13 mouse cellular contexts compared by ENCODE assay signal in genomic region chr6:99020570-99021444, GRCm38 (mm10).
DNase-seq lines count a peak whose midpoint lies in the region; ATAC-seq and TF ChIP-seq lines count a peak whose summit lies in the region.
"Had no signal": no experiment of that assay in that cellular context is flagged by ENCODE, and none has a peak within 500 bp of the region (broad histone marks: within the 10 kb centered on the region; RNA-seq: fewer than 3 reads in every experiment).

No protein-coding gene starts in this region.

- peak; percentile 50 for DNase-seq in kidney, adult 2 months
- DNase-seq in kidney, postnatal 4 days: no peak
- DNase-seq in midbrain, postnatal 0 days (ENCODE audit: low spot score): no peak
- DNase-seq in testis, postnatal 10 days (ENCODE audit: low spot score): no peak
- DNase-seq in right cerebral cortex, adult 2 months (ENCODE audit: low spot score in 2 of 2): no peak
- DNase-seq: adrenal gland, adult 8-10 months; heart, postnatal 4 days; thymus, postnatal 36 days had no signal

- ATAC-seq in forebrain, embryonic 16.5 days: no peak
- ATAC-seq in forebrain, embryonic 13.5 days: no peak
- no peak for ATAC-seq in midbrain, embryonic 16.5 days
- no peak for ATAC-seq in midbrain, postnatal 0 days (ENCODE audit: low FRiP score)

- H3K27me3 ChIP-seq in forebrain, embryonic 16.5 days (replicated peaks; ENCODE audit: control insufficient read depth, insufficient read depth, low read length): 0 out of 2 replicates have a peak, but pooled peaks cover 2% of the 10 kb centered on the region
- peaks cover 15% of the 10 kb centered on the region; the same call in 1 of the 2 replicates for H3K27me3 ChIP-seq in forebrain, embryonic 13.5 days
- no peaks in the 10 kb centered on the region for H3K27me3 ChIP-seq in kidney, adult 2 months (replicated peaks; ENCODE audit: control insufficient read depth, insufficient read depth, low read length)
- H3K27me3 ChIP-seq in midbrain, embryonic 16.5 days (ENCODE audit: control insufficient read depth, insufficient read depth, low read depth, low read length): no peaks in the 10 kb centered on the region
- no peaks in the 10 kb centered on the region for H3K27me3 ChIP-seq in midbrain, postnatal 0 days (ENCODE audit: insufficient read depth, low read length)
- H3K27me3 ChIP-seq: midbrain, embryonic 12.5 days had no signal

- H3K4me2 ChIP-seq in forebrain, embryonic 16.5 days (ENCODE audit: low read length): peak overlapping the region; percentile 25
- no peak overlapping the region for H3K4me2 ChIP-seq in forebrain, embryonic 13.5 days
- H3K4me2 ChIP-seq in midbrain, embryonic 16.5 days (ENCODE audit: low read length): peak overlapping the region; percentile 18; the same call in 1 of the 2 replicates
- H3K4me2 ChIP-seq in midbrain, postnatal 0 days (ENCODE audit: low read depth, low read length, poor library complexity, severe bottlenecking): no peak overlapping the region
- H3K4me2 ChIP-seq: midbrain, embryonic 12.5 days had no signal

- H3K27ac ChIP-seq in forebrain, embryonic 16.5 days (ENCODE audit: low read length): no peak overlapping the region; the same call in 1 of the 2 replicates
- no peak overlapping the region for H3K27ac ChIP-seq in forebrain, embryonic 13.5 days
- peak overlapping the region; percentile 43; the same call in 1 of the 2 replicates for H3K27ac ChIP-seq in kidney, adult 2 months (ENCODE audit: insufficient read depth, low read depth, low read length)
- peak overlapping the region; percentile 53 for H3K27ac ChIP-seq in midbrain, embryonic 16.5 days (ENCODE audit: low read length)
- H3K27ac ChIP-seq in midbrain, postnatal 0 days (ENCODE audit: low read depth, low read length): no peak overlapping the region
- H3K27ac ChIP-seq: limb, embryonic 12.5 days; midbrain, embryonic 12.5 days had no signal

- 50% methylated on average over 12 of the region's 12 CpGs for WGBS in forebrain, embryonic 16.5 days
- whole genome bisulfite sequencing in forebrain, embryonic 13.5 days: 54% methylated on average over 12 of the region's 12 CpGs
- 63% methylated on average over 12 of the region's 12 CpGs for WGBS in kidney, adult 2 months
- WGBS in midbrain, embryonic 16.5 days: 59% methylated on average over 12 of the region's 12 CpGs
- WGBS in midbrain, postnatal 0 days: 67% methylated on average over 12 of the region's 12 CpGs

- H3K4me3 ChIP-seq in forebrain, embryonic 16.5 days (replicated peaks; ENCODE audit: low read length): no peak overlapping the region
- no peak overlapping the region for H3K4me3 ChIP-seq in forebrain, embryonic 13.5 days
- no peak overlapping the region for H3K4me3 ChIP-seq in kidney, adult 2 months (ENCODE audit: insufficient read depth, low read depth, low read length)
- H3K4me3 ChIP-seq in midbrain, embryonic 16.5 days (ENCODE audit: low read depth, low read length): no peak overlapping the region
- no peak overlapping the region for H3K4me3 ChIP-seq in midbrain, postnatal 0 days (ENCODE audit: low read depth, low read length)
- H3K4me3 ChIP-seq: limb, embryonic 12.5 days; midbrain, embryonic 12.5 days had no signal

- no peak for TF ChIP-seq CTCF in kidney, adult 2 months (conservative IDR thresholded peaks at IDR 0.05; ENCODE audit: insufficient read depth, insufficient read length, low read depth, low read length)
- no peak for TF ChIP-seq CTCF in midbrain, postnatal 0 days (IDR thresholded peaks at IDR 0.05)

- no peaks in the 10 kb centered on the region for H3K36me3 ChIP-seq in forebrain, embryonic 16.5 days (ENCODE audit: control insufficient read depth, insufficient read depth)
- 0 out of 2 replicates have a peak, but pooled peaks cover 2% of the 10 kb centered on the region for H3K36me3 ChIP-seq in forebrain, embryonic 13.5 days (ENCODE audit: poor library complexity, severe bottlenecking)
- no peaks in the 10 kb centered on the region for H3K36me3 ChIP-seq in kidney, adult 2 months (ENCODE audit: control insufficient read depth, insufficient read depth, low read length)
- no peaks in the 10 kb centered on the region for H3K36me3 ChIP-seq in midbrain, embryonic 16.5 days (ENCODE audit: control insufficient read depth, insufficient read depth, low read length)
- H3K36me3 ChIP-seq in midbrain, postnatal 0 days (ENCODE audit: insufficient read depth, low read length): no peaks in the 10 kb centered on the region
- H3K36me3 ChIP-seq: midbrain, embryonic 12.5 days had no signal

- peak overlapping the region; percentile 32; the same call in 1 of the 2 replicates for H3K9ac ChIP-seq in forebrain, embryonic 16.5 days (replicated peaks; ENCODE audit: low read depth, low read length)
- no peak overlapping the region for H3K9ac ChIP-seq in forebrain, embryonic 13.5 days
- H3K9ac ChIP-seq in midbrain, embryonic 16.5 days (ENCODE audit: low read depth, low read length): no peak overlapping the region
- H3K9ac ChIP-seq in midbrain, postnatal 0 days (replicated peaks; ENCODE audit: low read length, poor library complexity, severe bottlenecking): no peak overlapping the region
- H3K9ac ChIP-seq: limb, embryonic 12.5 days; midbrain, embryonic 12.5 days had no signal

- no peaks in the 10 kb centered on the region for H3K9me3 ChIP-seq in forebrain, embryonic 16.5 days (ENCODE audit: control insufficient read depth, low read length)
- no peaks in the 10 kb centered on the region for H3K9me3 ChIP-seq in forebrain, embryonic 13.5 days (replicated peaks)
- no peaks in the 10 kb centered on the region for H3K9me3 ChIP-seq in midbrain, embryonic 16.5 days (replicated peaks; ENCODE audit: control insufficient read depth, low read length, poor library complexity, severe bottlenecking)
- H3K9me3 ChIP-seq in midbrain, postnatal 0 days (ENCODE audit: low read length): no peaks in the 10 kb centered on the region
- H3K9me3 ChIP-seq: limb, embryonic 12.5 days; midbrain, embryonic 12.5 days had no signal

- no peak for TF ChIP-seq POLR2A in kidney, adult 2 months (IDR thresholded peaks at IDR 0.05; ENCODE audit: low read depth, low read length)

- peaks cover 25% of the 10 kb centered on the region for H3K4me1 ChIP-seq in forebrain, embryonic 16.5 days (replicated peaks; ENCODE audit: control insufficient read depth, insufficient read depth, low read length)
- peaks cover 51% of the 10 kb centered on the region for H3K4me1 ChIP-seq in forebrain, embryonic 13.5 days
- no peaks in the 10 kb centered on the region for H3K4me1 ChIP-seq in kidney, adult 2 months (ENCODE audit: control insufficient read depth, insufficient read depth, low read length)
- peaks cover 8% of the 10 kb centered on the region; the same call in 1 of the 2 replicates for H3K4me1 ChIP-seq in midbrain, embryonic 16.5 days (ENCODE audit: control insufficient read depth, insufficient read depth, low read length)
- H3K4me1 ChIP-seq in midbrain, postnatal 0 days (ENCODE audit: insufficient read depth, low read length): no peaks in the 10 kb centered on the region

Comparison
In these comparisons a context has a peak if more than half of its experiments do, and no peak if none do; other contexts are left out.
1. H3K27ac ChIP-seq: peak in kidney, adult 2 months (single experiment) and midbrain, embryonic 16.5 days (single experiment); none in forebrain, embryonic 16.5 days (single experiment), forebrain, embryonic 13.5 days (single experiment) and midbrain, postnatal 0 days (single experiment).
2. H3K4me2 ChIP-seq: peak in forebrain, embryonic 16.5 days (single experiment) and midbrain, embryonic 16.5 days (single experiment); none in forebrain, embryonic 13.5 days (single experiment) and midbrain, postnatal 0 days (single experiment).